Mouse (Mus musculus) v-Abl transformed pro-B cells (cell line): ENCODE measurements around the gene Pigf.

Experiments
- in situ Hi-C, 2 experiments: fragments of 400-800 bp; cut with MboI; formaldehyde crosslinking; loops; one replicate each; pipeline ENCODE4 v1.15.1; 2025; ENCODE audit not compliant: unreplicated experiment in 2 of 2

The Pigf gene

GRCm38 (mm10) chr17:87038496-87038895 lies 13.3 kb upstream of the Pigf start:
- in situ Hi-C loops: loop anchor here (5.0 to 25.0 kb wide), 3 partner anchors 209 to 551 kb away; no protein-coding TSS in a partner anchor

- in situ Hi-C loops: loop anchor here (5.0 to 25.0 kb wide), 3 partner anchors 211 to 549 kb away; no protein-coding TSS in a partner anchor
Measured at GRCm38 (mm10) chr17:87036141-87037073, 11.2 kb upstream of the Pigf start.

GRCm38 (mm10) chr17:87024491-87025242 lies 539 bp downstream of the Pigf start:
- in situ Hi-C loops: loop anchor here in 1 of 2 experiments (10.0 to 25.0 kb wide), 2 partner anchors 60 to 537 kb away; partner anchors contain the start of gene Rhoq

- in situ Hi-C loops: loop anchor here in 1 of 2 experiments (10.0 kb wide), 1 partner anchor 55 kb away; the partner anchor contains the start of gene Rhoq
Measured at GRCm38 (mm10) chr17:87019692-87020091, 5.5 kb downstream of the Pigf start.

GRCm38 (mm10) chr17:87011301-87012019 lies 13.7 kb downstream of the Pigf start:
- in situ Hi-C loops: no loop called here

GRCm38 (mm10) chr17:87008950-87009349 lies 16.3 kb downstream of the Pigf start:
- in situ Hi-C loops: no loop called here

GRCm38 (mm10) chr17:86997323-86997722 lies 27.9 kb downstream of the Pigf start:
- in situ Hi-C loops: no loop called here

- in situ Hi-C loops: no loop called here
Measured at GRCm38 (mm10) chr17:86991306-86991705, 33.9 kb downstream of the Pigf start.

- in situ Hi-C loops: no loop called here
Measured at GRCm38 (mm10) chr17:86988601-86989184, 36.5 kb downstream of the Pigf start.

- in situ Hi-C loops: no loop called here
Measured at GRCm38 (mm10) chr17:86988161-86988560, 37.0 kb downstream of the Pigf start.

GRCm38 (mm10) chr17:86986449-86987138 lies 38.6 kb downstream of the Pigf start:
- in situ Hi-C loops: no loop called here

GRCm38 (mm10) chr17:86982497-86982896 lies 42.7 kb downstream of the Pigf start:
- in situ Hi-C loops: no loop called here

- in situ Hi-C loops: no loop called here
Measured at GRCm38 (mm10) chr17:86981701-86982100, 43.5 kb downstream of the Pigf start.

GRCm38 (mm10) chr17:86981205-86981604 lies 44.0 kb downstream of the Pigf start:
- in situ Hi-C loops: no loop called here

GRCm38 (mm10) chr17:86978496-86978895 lies 46.7 kb downstream of the Pigf start:
- in situ Hi-C loops: no loop called here

GRCm38 (mm10) chr17:86976387-86976786 lies 48.8 kb downstream of the Pigf start:
- in situ Hi-C loops: no loop called here

GRCm38 (mm10) chr17:86973097-86973496 lies 52.1 kb downstream of the Pigf start:
- in situ Hi-C loops: no loop called here

- in situ Hi-C loops: no loop called here
Measured at GRCm38 (mm10) chr17:86971860-86972259, 53.3 kb downstream of the Pigf start.

GRCm38 (mm10) chr17:86971036-86971435 lies 54.2 kb downstream of the Pigf start:
- in situ Hi-C loops: no loop called here
